Mouse (Mus musculus): ENCODE data around the gene Gm3015. TPM values are rescaled to one million over a fixed set of nuclear protein-coding genes. Genes with fewer than 3 reads are reported as not detected.

Gene Gm3015
- not detected for polyA plus RNA-seq (2017; shearing (Covaris generic))

DNA sequence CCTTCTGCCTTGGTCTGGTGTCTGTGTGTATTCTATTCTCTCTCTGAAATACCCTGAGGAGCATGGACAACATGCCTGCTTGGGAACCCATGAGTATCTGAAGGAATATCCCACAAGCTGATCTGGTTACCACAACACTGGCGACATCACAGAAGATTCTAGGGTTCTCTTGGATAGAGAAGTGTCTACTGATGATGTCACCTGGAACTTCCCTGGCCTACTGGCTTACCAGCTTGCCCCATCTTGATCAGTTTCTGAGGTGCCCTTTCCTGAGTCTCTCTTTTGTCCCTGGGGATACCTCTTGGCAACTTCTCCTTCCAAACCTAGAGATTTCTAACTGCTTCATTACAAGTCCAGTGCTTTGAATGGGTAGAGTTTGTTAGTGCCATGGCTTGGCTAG, at the start of gene Gm3015:
Gene Gm3015, minus strand, starts transcription at position 101 of the 400 bp plus-strand sequence.

DNA sequence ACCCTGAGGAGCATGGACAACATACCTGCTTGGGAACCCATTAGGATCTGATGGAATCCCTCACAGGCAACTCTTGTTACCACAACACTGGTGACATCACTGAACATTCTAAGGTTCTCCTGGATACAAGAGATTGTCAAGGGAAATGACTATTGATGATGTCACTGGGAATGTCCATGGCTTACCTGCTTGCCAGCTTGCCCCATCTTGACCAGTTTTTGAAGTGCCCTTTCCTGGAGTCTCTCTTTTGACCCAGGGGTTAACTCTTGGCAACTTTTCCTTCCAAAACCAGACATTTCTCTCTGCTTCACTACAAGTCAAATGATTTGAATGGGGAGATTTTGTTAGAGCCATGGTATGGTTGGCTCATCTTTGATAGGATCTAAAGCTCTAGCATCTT, 29.3 kb upstream of the Gm3015 start, which contains the start of gene Gm10377:
Gene Gm10377, minus strand, starts transcription at position 101 of the 400 bp plus-strand sequence.

Other genes with a start within 250 kb of the Gm3015 start
- gene Gm8024, start 244.5 kb downstream of the Gm3015 start, polyA plus RNA-seq (2017; shearing (Covaris generic)) = not detected
- not detected for gene Gm17124, start 168.9 kb downstream of the Gm3015 start, polyA plus RNA-seq (2017; shearing (Covaris generic))
- gene Gm3633, start 126.9 kb downstream of the Gm3015 start, polyA plus RNA-seq (2017; shearing (Covaris generic)) = not detected
- not detected for gene Gm10378, start 112.9 kb downstream of the Gm3015 start, polyA plus RNA-seq (2017; shearing (Covaris generic))
- not detected for gene Gm10377, start 29.2 kb upstream of the Gm3015 start, polyA plus RNA-seq (2017; shearing (Covaris generic))
- gene Gm21977, start 84.7 kb upstream of the Gm3015 start, polyA plus RNA-seq (2017; shearing (Covaris generic)) = not detected
- not detected for gene Gm8082, start 224.8 kb upstream of the Gm3015 start, polyA plus RNA-seq (2017; shearing (Covaris generic))
- not detected for gene Gm10376, start 246.8 kb upstream of the Gm3015 start, polyA plus RNA-seq (2017; shearing (Covaris generic))